Mouse (Mus musculus) myocyte (in vitro differentiated cells): ENCODE measurements around the gene Mfsd4a. TPM values are rescaled to one million over a fixed set of nuclear protein-coding genes. Genes with fewer than 3 reads are reported as not detected.

Experiments used
- H3K27me3 ChIP-seq: one replicate; pipeline ENCODE4 v1.6.1; 2011; ENCODE audit not compliant: control insufficient read depth, insufficient read depth, insufficient read length
- H3K36me3 ChIP-seq: one replicate; pipeline ENCODE4 v1.6.1; 2011; ENCODE audit not compliant: control insufficient read depth, insufficient read depth
- H3K4me2 ChIP-seq: one replicate; pipeline ENCODE4 v1.6.1; 2011; ENCODE audit warnings: low read depth, control low read depth
- H3K4me3 ChIP-seq: one replicate; pipeline ENCODE4 v1.5.1; 2011; ENCODE audit warnings: mild to moderate bottlenecking, control low read depth, moderate library complexity
- H3K79me2 ChIP-seq: one replicate; pipeline ENCODE4 v1.6.1; 2011; ENCODE audit not compliant: control insufficient read depth, insufficient read depth
- H3ac ChIP-seq: one replicate; pipeline ENCODE4 v1.6.1; 2011; ENCODE audit not compliant: control insufficient read depth, insufficient read length
- CEBPB ChIP-seq: IDR thresholded peaks from 2 replicates; pipeline ENCODE4 v1.6.1; 2011; ENCODE audit warnings: mild to moderate bottlenecking, moderate library complexity; ENCODE audit not compliant: poor library complexity, insufficient read depth, severe bottlenecking
- E2F4 ChIP-seq: IDR thresholded peaks from one replicate; pipeline ENCODE4 v1.6.1; 2011; ENCODE audit warnings: mild to moderate bottlenecking, control low read depth, moderate library complexity; ENCODE audit not compliant: insufficient read depth
- MAX ChIP-seq: IDR thresholded peaks from one replicate; pipeline ENCODE4 v1.6.1; 2011; ENCODE audit warnings: low read depth, mild to moderate bottlenecking, control low read depth
- MYOD1 ChIP-seq, 3 experiments: IDR thresholded peaks; one replicate each; pipeline ENCODE4 v1.6.1; 2011; ENCODE audit warnings: control low read depth in 2 of 3, low read depth in 2 of 3, mild to moderate bottlenecking in 2 of 3, moderate library complexity in 1 of 3; ENCODE audit not compliant: insufficient read length in 2 of 3, control insufficient read depth in 1 of 3
- MYOG ChIP-seq, 3 experiments: IDR thresholded peaks; one replicate each; pipeline ENCODE4 v1.6.1; 2011; ENCODE audit warnings: control low read depth in 2 of 3, low read depth in 2 of 3, mild to moderate bottlenecking in 2 of 3; ENCODE audit not compliant: insufficient read length in 2 of 3, control insufficient read depth in 1 of 3, insufficient read depth in 1 of 3
- POLR2A ChIP-seq: IDR thresholded peaks from one replicate; pipeline ENCODE4 v1.6.1; 2011; ENCODE audit warnings: low read depth, mild to moderate bottlenecking, control low read depth, moderate library complexity; ENCODE audit not compliant: insufficient read length
- POLR2AphosphoS2 ChIP-seq: IDR thresholded peaks from one replicate; pipeline ENCODE4 v1.6.1; 2011; ENCODE audit warnings: low read depth, control low read depth; ENCODE audit not compliant: insufficient read length
- REST ChIP-seq: IDR thresholded peaks from one replicate; pipeline ENCODE4 v1.6.1; 2011; ENCODE audit warnings: mild to moderate bottlenecking, control low read depth, moderate library complexity; ENCODE audit not compliant: insufficient read depth, insufficient read length
- SRF ChIP-seq: IDR thresholded peaks from one replicate; pipeline ENCODE4 v1.6.1; 2011; ENCODE audit warnings: low read depth; ENCODE audit not compliant: control insufficient read depth, insufficient read length
- TCF12 ChIP-seq: IDR thresholded peaks from one replicate; pipeline ENCODE4 v1.6.1; 2011; ENCODE audit warnings: mild to moderate bottlenecking, control low read depth; ENCODE audit not compliant: poor library complexity, insufficient read depth, severe bottlenecking
- TCF3 ChIP-seq: IDR thresholded peaks from one replicate; pipeline ENCODE4 v1.6.1; 2011; ENCODE audit warnings: low read depth, control low read depth; ENCODE audit not compliant: insufficient read length
- USF1 ChIP-seq: IDR thresholded peaks from one replicate; pipeline ENCODE4 v1.6.1; 2011; ENCODE audit warnings: low read depth, mild to moderate bottlenecking, control low read depth, moderate library complexity
- polyA plus RNA-seq: library from polyadenylated mRNA; unstranded; fragments of >200 nt; fragmentation: generic; extraction: Trizol; gene quantifications from one replicate; pipeline ENCODE4 v1.2.1, GENCODE M21; 2012; ENCODE audit warnings: missing spikeins

Mfsd4a gene
- polyA plus RNA-seq, 1 experiment, result 9.6 TPM

DNA sequence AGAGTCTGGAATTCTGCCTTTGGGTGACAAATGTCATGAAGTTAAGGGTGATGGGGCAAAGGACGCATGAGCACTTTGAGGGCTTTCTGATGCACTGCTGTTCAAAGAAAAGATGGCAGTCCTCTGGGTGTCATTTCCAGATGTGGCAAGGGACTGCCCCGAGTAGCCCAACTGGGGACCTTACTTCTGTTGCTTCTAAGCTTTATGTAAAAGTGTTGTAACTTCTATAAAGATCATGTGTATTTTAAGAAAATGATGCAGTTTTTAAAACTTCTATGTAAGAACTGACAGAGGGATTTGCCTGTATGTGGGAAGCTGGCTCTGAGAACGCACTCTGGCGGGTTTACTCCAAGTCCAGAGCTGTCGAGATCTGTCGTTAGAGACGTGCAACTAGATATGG, 35.7 kb downstream of the Mfsd4a start:
- Histone ChIP-seq H3K4me2 (no peak overlapping the region), H3K4me3 (no peak overlapping the region), H3K27me3 (no peaks in the 10 kb centered on the region), H3ac (no peak overlapping the region), H3K36me3 (peaks cover 27% of the 10 kb centered on the region), H3K79me2 (no peaks in the 10 kb centered on the region)
- no peak for TF ChIP-seq MYOG (IDR thresholded peaks at IDR 0.05; ENCODE audit: control insufficient read depth in 1 of 3, insufficient read depth in 1 of 3, insufficient read length in 2 of 3, low read depth in 2 of 3)
- no peak for TF ChIP-seq TCF3
- TF ChIP-seq CEBPB, result no peak
- no peak for TF ChIP-seq USF1
- no peak for TF ChIP-seq POLR2AphosphoS2
- TF ChIP-seq POLR2A, result no peak
- TF ChIP-seq MYOD1 (IDR thresholded peaks at IDR 0.05; ENCODE audit: control insufficient read depth in 1 of 3, insufficient read length in 2 of 3, low read depth in 2 of 3), result no peak

DNA sequence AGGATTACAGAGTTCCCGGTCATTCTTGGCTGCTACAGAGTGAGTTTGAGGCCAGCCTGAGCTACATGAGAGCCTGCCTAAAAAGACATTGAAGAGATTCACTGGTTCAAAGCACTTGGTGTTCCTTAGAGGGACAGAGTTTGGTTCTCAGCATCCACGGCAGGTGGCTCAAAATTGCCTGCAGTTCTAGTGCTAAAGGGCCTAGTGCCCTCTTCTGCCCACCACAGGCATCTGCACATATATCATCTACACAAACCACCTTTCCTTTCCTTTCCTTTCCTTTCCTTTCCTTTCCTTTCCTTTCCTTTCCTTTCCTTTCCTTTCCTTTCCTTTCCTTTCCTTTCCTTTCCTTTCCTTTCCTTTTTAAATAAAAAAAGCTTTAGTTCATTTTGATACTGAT, 37.3 kb downstream of the Mfsd4a start:
- peaks cover 35% of the 10 kb centered on the region for H3K36me3 ChIP-seq

DNA sequence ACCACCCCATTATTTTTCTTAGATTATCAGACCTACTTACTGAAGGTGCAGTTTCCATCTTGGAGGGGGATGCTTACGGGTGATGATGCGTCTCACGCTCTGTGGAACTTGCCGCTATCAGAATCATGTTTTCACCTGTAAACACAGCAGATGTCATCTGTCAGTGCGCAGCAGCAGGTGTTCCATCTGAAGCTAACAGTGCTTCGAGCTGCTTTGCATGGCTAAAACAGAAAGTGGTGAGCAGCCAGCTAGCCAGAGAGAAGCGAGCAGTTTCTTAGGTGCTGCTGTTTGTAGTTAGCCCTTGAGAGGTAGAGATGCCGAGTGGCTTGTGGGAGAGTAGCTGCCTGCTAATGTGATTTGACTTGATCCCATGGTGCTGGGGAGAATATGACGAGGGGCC, 39.4 kb downstream of the Mfsd4a start:
- TF ChIP-seq POLR2A (no peak), REST (no peak), CEBPB (no peak), USF1 (no peak), MYOG (IDR thresholded peaks at IDR 0.05; ENCODE audit: control insufficient read depth in 1 of 3, insufficient read depth in 1 of 3, insufficient read length in 2 of 3, low read depth in 2 of 3) (no peak), POLR2AphosphoS2 (no peak), MYOD1 (IDR thresholded peaks at IDR 0.05; ENCODE audit: control insufficient read depth in 1 of 3, insufficient read length in 2 of 3, low read depth in 2 of 3) (no peak), MAX (no peak), SRF (no peak), E2F4 (no peak), TCF12 (no peak), TCF3 (no peak)
- no peaks in the 10 kb centered on the region for H3K79me2 ChIP-seq
- no peak overlapping the region for H3ac ChIP-seq
- peaks cover 48% of the 10 kb centered on the region for H3K36me3 ChIP-seq
- no peak overlapping the region for H3K4me3 ChIP-seq
- H3K27me3 ChIP-seq, result no peaks in the 10 kb centered on the region
- no peak overlapping the region for H3K4me2 ChIP-seq

More for the DNA sequence above, 37.3 kb downstream of the Mfsd4a start:
- Histone ChIP-seq H3K27me3 (no peaks in the 10 kb centered on the region), H3K4me2 (no peak overlapping the region), H3K79me2 (no peaks in the 10 kb centered on the region), H3K4me3 (no peak overlapping the region), H3ac (no peak overlapping the region)
- TF ChIP-seq MYOD1 (IDR thresholded peaks at IDR 0.05; ENCODE audit: control insufficient read depth in 1 of 3, insufficient read length in 2 of 3, low read depth in 2 of 3) (no peak), POLR2AphosphoS2 (no peak), E2F4 (no peak)

DNA sequence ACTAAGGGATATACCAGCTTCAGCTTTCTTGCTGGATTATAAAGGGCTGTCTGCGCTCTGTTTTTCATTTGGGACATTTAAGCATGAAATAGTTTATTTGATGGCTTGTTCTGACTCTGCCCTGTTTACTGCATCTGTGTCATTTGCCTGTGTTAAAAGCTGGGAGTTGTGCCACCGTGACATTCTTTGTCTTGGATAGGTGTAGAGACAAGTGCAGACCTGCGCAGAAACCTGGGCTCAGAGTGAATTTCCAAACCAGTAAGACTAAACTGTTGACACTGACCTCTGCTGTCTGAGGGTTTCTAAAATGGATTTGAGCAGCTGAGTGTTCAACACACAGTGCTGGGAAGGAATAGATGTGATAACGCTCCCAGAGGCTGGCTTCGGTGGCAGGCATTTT, 39.9 kb downstream of the Mfsd4a start:
- Histone ChIP-seq H3ac (no peak overlapping the region), H3K4me3 (no peak overlapping the region), H3K27me3 (no peaks in the 10 kb centered on the region), H3K36me3 (peaks cover 52% of the 10 kb centered on the region), H3K79me2 (no peaks in the 10 kb centered on the region), H3K4me2 (no peak overlapping the region)
- TF ChIP-seq MYOD1 (IDR thresholded peaks at IDR 0.05; ENCODE audit: control insufficient read depth in 1 of 3, insufficient read length in 2 of 3, low read depth in 2 of 3) (no peak), POLR2AphosphoS2 (no peak), E2F4 (no peak), MYOG (IDR thresholded peaks at IDR 0.05; ENCODE audit: control insufficient read depth in 1 of 3, insufficient read depth in 1 of 3, insufficient read length in 2 of 3, low read depth in 2 of 3) (no peak), SRF (no peak), MAX (no peak), POLR2A (no peak), TCF3 (no peak), REST (no peak), CEBPB (no peak), USF1 (no peak), TCF12 (no peak)

DNA sequence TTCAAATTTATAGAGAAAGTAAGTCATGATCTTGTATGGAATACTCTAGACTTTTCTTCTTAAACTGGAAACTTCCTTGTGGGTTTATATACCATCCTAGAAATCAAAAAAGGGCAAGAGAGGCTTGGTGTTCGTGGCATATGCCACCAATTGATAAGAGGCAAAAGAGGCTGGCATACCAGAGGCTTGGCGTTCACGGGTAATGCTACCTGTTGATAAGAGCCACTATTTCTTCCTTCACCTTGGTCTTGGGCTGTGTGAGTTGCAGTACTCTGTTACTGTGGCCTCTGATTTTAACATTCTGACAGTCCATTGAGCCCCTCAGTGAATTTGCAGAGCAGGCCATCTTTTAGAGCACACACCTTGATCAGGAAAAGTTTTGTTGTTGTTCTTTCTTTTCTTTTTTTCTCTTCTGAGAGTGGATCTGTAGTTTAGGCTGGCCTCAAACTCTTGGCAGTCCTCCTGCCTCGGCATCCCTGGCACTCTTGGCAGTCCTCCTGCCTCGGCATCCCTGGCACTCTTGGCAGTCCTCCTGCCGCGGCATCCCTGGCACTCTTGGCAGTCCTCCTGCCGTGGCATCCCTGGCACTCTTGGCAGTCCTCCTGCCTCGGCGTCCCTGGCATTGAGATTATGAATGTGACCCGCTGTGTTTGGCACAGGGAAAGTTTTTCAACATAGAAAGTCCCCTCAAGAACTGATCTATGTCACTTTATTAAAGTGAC, 40.8 kb downstream of the Mfsd4a start:
- TF ChIP-seq E2F4 (no peak), MYOD1 (IDR thresholded peaks at IDR 0.05; ENCODE audit: control insufficient read depth in 1 of 3, insufficient read length in 2 of 3, low read depth in 2 of 3) (no peak), CEBPB (no peak), TCF12 (no peak), REST (no peak), POLR2AphosphoS2 (no peak), SRF (no peak), POLR2A (no peak), MAX (no peak)
- H3K4me3 ChIP-seq, result no peak overlapping the region
- no peak overlapping the region for H3K4me2 ChIP-seq
- H3K79me2 ChIP-seq, result no peaks in the 10 kb centered on the region
- H3K27me3 ChIP-seq, result no peaks in the 10 kb centered on the region
- H3K36me3 ChIP-seq, result peaks cover 60% of the 10 kb centered on the region
- H3ac ChIP-seq, result no peak overlapping the region
